Mouse (Mus musculus) E14TG2a.4 (cell line): ENCODE measurements around the gene AI837181.

Experiments used
- CTCF ChIP-seq: conservative IDR thresholded peaks from 2 replicates; pipeline ENCODE4 v1.5.1; 2014; ENCODE audit warnings: low read length
- NANOG ChIP-seq: IDR thresholded peaks from 2 replicates; pipeline ENCODE4 v1.6.1; 2014; ENCODE audit warnings: borderline replicate concordance, low read length, mixed read lengths
- POU5F1 ChIP-seq: IDR thresholded peaks from 2 replicates; pipeline ENCODE4 v1.6.1; 2014; ENCODE audit warnings: low read length, borderline replicate concordance

GRCm38 (mm10) chr19:5457746-5458442, 33.0 kb downstream of the AI837181 start, which contains the start of gene Ccdc85b:
- TF ChIP-seq CTCF (no peak), NANOG (no peak), POU5F1 (no peak)
